Mouse (Mus musculus) testis, postnatal 10 days (tissue): Measurements from ENCODE around the gene Adcy5.
A peak's percentile ranks its signal among the peaks of the same experiment; 100 is the strongest.

ENCODE experiments used
- DNase-seq: peaks from one replicate; pipeline ENCODE4 v3.0.0; 2021; ENCODE audit warnings: low spot score

Gene Adcy5

GRCm38 (mm10) chr16:35270353-35270934 is 115.8 kb downstream of the Adcy5 start:
- DNase-seq: peak; percentile 93

- DNase-seq: no peak
Measured at GRCm38 (mm10) chr16:35270945-35271344, 116.3 kb downstream of the Adcy5 start.

- DNase-seq: no peak
Measured at GRCm38 (mm10) chr16:35271572-35271971, 116.9 kb downstream of the Adcy5 start.

- no peak for DNase-seq
Measured at GRCm38 (mm10) chr16:35272417-35272816, 117.7 kb downstream of the Adcy5 start.

GRCm38 (mm10) chr16:35278166-35278565 is 123.5 kb downstream of the Adcy5 start:
- DNase-seq: no peak

GRCm38 (mm10) chr16:35282456-35282855 is 127.8 kb downstream of the Adcy5 start:
- no peak for DNase-seq

DNA sequence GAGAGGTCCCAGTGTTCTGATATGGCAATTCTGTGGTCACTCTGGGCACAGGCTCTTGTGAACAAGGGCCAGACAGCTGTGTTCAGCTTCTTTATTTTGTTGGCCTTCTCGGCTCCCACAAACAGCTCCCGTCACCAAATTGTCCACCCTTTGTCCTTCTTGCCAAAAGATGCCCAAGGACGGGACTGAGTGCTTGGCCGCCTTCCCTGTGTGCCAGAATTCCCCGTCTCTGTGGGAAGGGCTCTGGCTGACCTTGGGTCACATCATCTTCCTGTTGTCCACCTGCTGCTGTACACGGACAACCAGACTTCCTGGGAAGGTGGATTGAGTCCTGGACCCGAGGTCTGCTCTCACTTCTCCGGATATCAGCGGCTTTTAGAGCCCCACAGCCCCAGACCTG is 131.1 kb downstream of the Adcy5 start:
- DNase-seq: no peak

- no peak for DNase-seq
Measured at GRCm38 (mm10) chr16:35287244-35287643, 132.6 kb downstream of the Adcy5 start.

DNA sequence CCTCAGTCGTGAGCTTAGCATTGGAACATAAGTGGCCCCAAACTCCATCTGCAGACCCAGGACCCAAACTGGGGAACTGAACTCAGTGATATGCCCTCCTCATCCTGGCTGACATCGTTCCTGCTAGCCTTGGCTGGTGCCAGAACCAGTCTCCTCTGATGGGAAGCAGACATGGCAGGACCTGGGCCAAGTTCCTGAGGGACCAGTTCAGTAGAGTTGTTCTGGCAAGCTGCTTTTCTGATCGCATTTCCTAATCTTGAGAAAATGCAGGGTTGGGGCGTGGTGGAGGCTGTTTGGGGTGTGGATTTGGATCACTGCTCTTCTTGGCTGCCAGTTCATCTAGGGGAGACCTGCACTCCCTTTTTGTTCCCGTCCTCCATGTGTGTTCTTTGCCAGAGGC is 143.1 kb downstream of the Adcy5 start:
- DNase-seq: no peak

GRCm38 (mm10) chr16:35300156-35300555 is 145.5 kb downstream of the Adcy5 start:
- DNase-seq: no peak

DNA sequence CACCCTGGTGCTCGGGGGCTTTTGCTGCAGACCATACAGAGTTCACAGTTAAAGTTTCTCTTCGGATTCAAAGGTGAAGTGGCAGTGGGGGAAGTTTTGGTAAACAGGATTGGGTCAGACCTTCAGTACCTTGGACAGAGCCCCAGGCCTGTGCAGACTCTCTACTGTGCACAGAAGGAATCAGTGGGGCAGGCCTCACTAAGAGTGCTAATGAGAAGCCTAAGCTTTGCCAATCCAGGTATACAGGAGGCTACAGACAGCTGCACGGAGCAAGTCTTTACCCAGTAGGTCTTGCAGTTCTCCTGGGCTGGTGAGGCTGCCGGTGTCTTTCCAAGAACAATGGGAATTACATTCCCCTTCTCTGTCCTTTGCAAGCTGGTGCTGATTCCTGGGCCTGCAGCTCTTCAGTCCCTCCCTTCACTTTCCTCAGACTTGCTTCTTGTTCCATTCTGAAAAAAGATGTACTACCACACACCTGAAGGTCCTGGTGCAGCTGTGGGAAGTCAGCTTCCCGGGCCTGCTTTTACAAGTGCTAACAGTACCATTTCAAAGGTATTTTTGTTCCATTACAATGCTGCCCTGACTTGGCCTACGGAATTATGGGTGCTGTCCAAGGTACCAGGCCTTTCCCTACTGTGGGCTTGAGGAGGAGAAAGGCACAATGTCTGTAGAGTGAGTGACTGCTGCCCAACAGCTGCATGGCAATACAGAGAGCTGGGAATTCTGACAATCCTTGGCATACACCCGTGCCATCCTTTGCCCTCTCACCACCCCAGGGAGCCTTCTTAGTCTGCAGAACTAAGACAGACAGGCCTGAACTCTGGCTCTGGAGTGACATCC is 148.0 kb downstream of the Adcy5 start:
- DNase-seq: peak; percentile 68

GRCm38 (mm10) chr16:35303721-35304120 is 149.0 kb downstream of the Adcy5 start:
- DNase-seq: peak; percentile 37

DNA sequence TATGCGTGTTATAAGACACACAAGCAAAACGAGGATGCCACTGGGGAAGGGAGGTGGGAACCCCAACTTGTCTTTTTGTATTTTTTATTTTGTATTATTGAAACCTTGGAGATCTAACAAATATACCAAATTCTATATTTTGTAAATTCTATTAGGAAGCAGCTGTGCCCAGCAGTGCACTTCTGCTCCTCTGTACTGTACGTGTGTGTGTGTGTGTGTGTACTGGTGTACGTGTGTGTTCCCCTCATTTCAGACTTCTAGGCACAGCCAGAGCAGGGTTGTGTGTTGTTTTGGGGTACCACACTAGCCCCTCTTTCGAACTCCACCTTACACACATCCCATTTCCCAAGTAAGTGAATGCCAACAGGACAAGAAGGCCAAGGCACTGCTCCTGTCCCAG is 149.7 kb downstream of the Adcy5 start:
- no peak for DNase-seq

- peak; percentile 32 for DNase-seq
Measured at GRCm38 (mm10) chr16:35305226-35305625, 150.5 kb downstream of the Adcy5 start.

DNA sequence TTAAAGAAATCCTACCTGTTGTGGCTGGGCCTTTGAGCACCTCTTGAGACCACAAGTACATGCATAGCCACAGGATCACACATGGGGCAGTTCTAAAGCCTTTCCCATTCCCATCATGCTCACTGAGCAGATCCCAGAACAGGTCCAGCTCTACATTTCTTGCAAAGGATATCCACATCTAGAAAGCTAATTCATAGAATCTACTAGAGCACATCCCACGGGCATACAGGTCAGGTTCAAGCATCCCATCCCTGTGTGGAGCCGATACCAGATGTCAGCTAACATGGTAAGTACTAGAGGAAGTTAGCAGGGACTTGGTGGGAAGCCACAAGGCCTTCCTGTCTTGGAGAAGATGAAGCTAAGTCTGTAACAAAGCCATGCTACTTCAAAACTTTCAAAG is 152.0 kb downstream of the Adcy5 start:
- DNase-seq: peak; percentile 11

DNA sequence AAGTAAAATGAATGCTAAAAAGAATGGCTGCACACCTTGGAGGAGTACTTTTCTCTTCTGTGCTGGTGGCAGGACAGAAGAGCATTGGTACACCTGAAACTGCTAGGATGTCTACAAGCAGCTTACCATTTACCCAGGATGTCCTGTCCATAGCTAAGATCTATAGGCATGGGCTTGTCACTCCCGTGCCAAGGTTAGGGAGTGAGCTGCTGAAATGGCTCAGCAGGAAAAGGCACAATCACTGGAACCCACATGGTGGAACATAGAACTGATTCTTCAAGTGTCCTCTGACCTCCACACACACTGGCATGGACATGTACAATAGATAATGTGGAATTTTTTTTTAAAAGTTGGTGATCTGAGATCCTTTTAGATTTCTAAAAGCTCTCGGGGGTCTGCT is 152.7 kb downstream of the Adcy5 start:
- peak; percentile 14 for DNase-seq

GRCm38 (mm10) chr16:35308016-35308415 is 153.3 kb downstream of the Adcy5 start:
- DNase-seq: peak; percentile 33

- DNase-seq: peak; percentile 26
Measured at GRCm38 (mm10) chr16:35308486-35309143, 153.9 kb downstream of the Adcy5 start.

GRCm38 (mm10) chr16:35309634-35310033 is 155.0 kb downstream of the Adcy5 start:
- DNase-seq: no peak

DNA sequence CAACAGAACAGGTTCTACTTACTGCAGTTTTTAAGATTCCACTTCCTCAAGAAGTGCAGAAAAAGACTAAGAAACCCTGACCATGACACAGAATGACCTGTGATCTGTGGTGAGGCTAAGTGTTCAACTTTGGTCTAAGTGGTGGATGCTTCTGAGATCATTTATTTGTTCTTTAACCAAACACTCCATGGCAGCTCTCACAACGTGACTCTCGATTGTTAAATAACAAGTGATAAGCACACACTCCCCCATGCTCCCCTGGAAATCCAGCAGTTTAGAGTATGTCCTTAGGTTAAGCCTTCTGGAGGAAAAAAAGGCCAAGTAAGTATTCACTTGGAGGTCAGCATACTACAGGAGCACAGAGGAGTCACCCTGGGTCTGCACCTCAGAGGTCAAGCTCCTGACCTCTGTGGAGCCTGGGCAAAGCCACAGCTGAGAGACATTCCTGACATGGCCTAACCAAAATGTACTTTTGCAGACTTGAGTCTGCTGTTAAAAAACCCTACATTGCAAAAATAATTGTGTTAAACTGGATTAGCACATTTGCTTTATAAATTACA is 156.0 kb downstream of the Adcy5 start:
- DNase-seq: no peak

GRCm38 (mm10) chr16:35311586-35311985 is 156.9 kb downstream of the Adcy5 start:
- DNase-seq: no peak

DNA sequence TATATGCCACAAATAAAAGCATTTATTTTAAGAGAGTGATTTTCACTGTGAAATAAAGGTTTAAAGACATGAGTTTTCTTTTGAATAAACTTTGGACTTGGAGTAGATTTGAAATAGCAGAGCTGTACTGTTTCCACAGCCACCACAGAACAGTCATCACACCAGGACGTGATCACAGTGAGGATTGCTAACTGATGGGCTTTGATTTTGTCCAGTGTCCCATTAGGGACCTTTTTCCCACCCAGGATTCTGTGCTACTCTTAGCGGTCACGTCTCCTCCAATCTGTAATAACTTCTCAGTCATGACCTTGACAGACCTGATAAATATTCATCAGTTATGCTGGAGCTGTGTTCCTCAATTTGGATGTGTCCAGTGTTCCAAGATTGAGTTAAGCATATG is 160.8 kb downstream of the Adcy5 start:
- no peak for DNase-seq

- DNase-seq: no peak
Measured at GRCm38 (mm10) chr16:35316856-35317264, 162.2 kb downstream of the Adcy5 start.
